Mouse (Mus musculus) C2C12 (cell line): ENCODE results near the gene Smco3. TPM values are rescaled to one million over a fixed set of nuclear protein-coding genes. Genes with fewer than 3 reads are reported as not detected.

Source experiments
- H3K27me3 ChIP-seq: one replicate; pipeline ENCODE4 v1.6.1; 2011; ENCODE audit not compliant: control insufficient read depth, insufficient read depth, insufficient read length
- H3K36me3 ChIP-seq: one replicate; pipeline ENCODE4 v1.6.1; 2011; ENCODE audit not compliant: control insufficient read depth, insufficient read depth
- H3K4me3 ChIP-seq: one replicate; pipeline ENCODE4 v1.5.1; 2011; ENCODE audit warnings: mild to moderate bottlenecking, control low read depth; ENCODE audit not compliant: poor library complexity, insufficient read depth, severe bottlenecking
- H3K79me2 ChIP-seq: one replicate; pipeline ENCODE4 v1.6.1; 2011; ENCODE audit not compliant: control insufficient read depth, insufficient read depth
- H3K79me3 ChIP-seq: one replicate; pipeline ENCODE4 v1.6.1; 2011; ENCODE audit warnings: low read depth, control low read depth
- H3ac ChIP-seq: one replicate; pipeline ENCODE3; 2011; ENCODE audit warnings: low read depth; ENCODE audit not compliant: control insufficient read depth, insufficient read length
- CEBPB ChIP-seq: IDR thresholded peaks from one replicate; pipeline ENCODE4 v1.6.1; 2011; ENCODE audit warnings: low read depth, mild to moderate bottlenecking, control low read depth, moderate library complexity
- CTCF ChIP-seq: IDR thresholded peaks from one replicate; pipeline ENCODE4 v1.5.1; 2011; ENCODE audit not compliant: control insufficient read depth, insufficient read depth, insufficient read length
- FOSL1 ChIP-seq: IDR thresholded peaks from one replicate; pipeline ENCODE4 v1.8.0; 2011; ENCODE audit warnings: mild to moderate bottlenecking, low read length; ENCODE audit not compliant: poor library complexity, insufficient read depth, severe bottlenecking
- MAX ChIP-seq: IDR thresholded peaks from one replicate; pipeline ENCODE4 v1.6.1; 2011; ENCODE audit warnings: mild to moderate bottlenecking, control low read depth
- MYOD1 ChIP-seq: IDR thresholded peaks from one replicate; pipeline ENCODE4 v1.6.1; 2011; ENCODE audit warnings: low read depth; ENCODE audit not compliant: control insufficient read depth, insufficient read length
- MYOG ChIP-seq: IDR thresholded peaks from one replicate; pipeline ENCODE4 v1.6.1; 2011; ENCODE audit not compliant: control insufficient read depth, insufficient read length; ENCODE audit errors: extremely low read depth
- USF1 ChIP-seq: IDR thresholded peaks from one replicate; pipeline ENCODE4 v1.6.1; 2011; ENCODE audit warnings: low read depth, mild to moderate bottlenecking, control low read depth, moderate library complexity
- polyA plus RNA-seq: library from polyadenylated mRNA; unstranded; fragments of >200 nt; fragmentation: generic; extraction: Trizol; gene quantifications from one replicate; pipeline ENCODE4 v1.2.1, GENCODE M21; 2012; ENCODE audit warnings: missing spikeins

Smco3 gene
- polyA plus RNA-seq, 1 experiment: 0.11 TPM

GRCm38 (mm10) chr6:136827116-136827515 lies 8.1 kb downstream of the Smco3 start:
- peak overlapping the region; percentile 92 for H3K4me3 ChIP-seq
- H3K36me3 ChIP-seq: peaks cover 32% of the 10 kb centered on the region
- H3K27me3 ChIP-seq: no peaks in the 10 kb centered on the region
- peak overlapping the region; percentile 77 for H3ac ChIP-seq
- H3K79me2 ChIP-seq: peaks cover 49% of the 10 kb centered on the region
- H3K79me3 ChIP-seq: peaks cover 32% of the 10 kb centered on the region
- TF ChIP-seq USF1: no peak
- no peak for TF ChIP-seq FOSL1
- TF ChIP-seq CTCF: no peak
- TF ChIP-seq MYOD1: no peak
- TF ChIP-seq CEBPB: no peak
- no peak for TF ChIP-seq MAX
- TF ChIP-seq MYOG: no peak

GRCm38 (mm10) chr6:136824987-136825386 lies 10.3 kb downstream of the Smco3 start:
- no peak overlapping the region for H3K4me3 ChIP-seq
- peaks cover 32% of the 10 kb centered on the region for H3K79me3 ChIP-seq
- H3K36me3 ChIP-seq: peaks cover 49% of the 10 kb centered on the region
- H3K79me2 ChIP-seq: peaks cover 64% of the 10 kb centered on the region
- TF ChIP-seq CTCF: no peak
- no peak for TF ChIP-seq USF1
- TF ChIP-seq CEBPB: no peak
- TF ChIP-seq MAX: no peak
- TF ChIP-seq MYOG: no peak
- TF ChIP-seq MYOD1: no peak
- no peak for TF ChIP-seq FOSL1
- no peaks in the 10 kb centered on the region for H3K27me3 ChIP-seq
- no peak overlapping the region for H3ac ChIP-seq

GRCm38 (mm10) chr6:136821086-136821485 lies 14.2 kb downstream of the Smco3 start:
- peaks cover 70% of the 10 kb centered on the region for H3K36me3 ChIP-seq
- H3ac ChIP-seq: no peak overlapping the region
- peaks cover 57% of the 10 kb centered on the region for H3K79me2 ChIP-seq

GRCm38 (mm10) chr6:136820381-136820780 lies 14.9 kb downstream of the Smco3 start:
- H3K36me3 ChIP-seq: peaks cover 71% of the 10 kb centered on the region
- H3K4me3 ChIP-seq: no peak overlapping the region
- no peaks in the 10 kb centered on the region for H3K27me3 ChIP-seq
- H3ac ChIP-seq: no peak overlapping the region
- H3K79me2 ChIP-seq: peaks cover 50% of the 10 kb centered on the region
- H3K79me3 ChIP-seq: peaks cover 12% of the 10 kb centered on the region
- TF ChIP-seq MAX (no peak), USF1 (no peak), CTCF (no peak), MYOD1 (no peak), MYOG (no peak), CEBPB (no peak), FOSL1 (no peak)

More at GRCm38 (mm10) chr6:136821086-136821485, 14.2 kb downstream of the Smco3 start:
- peaks cover 18% of the 10 kb centered on the region for H3K79me3 ChIP-seq
- H3K27me3 ChIP-seq: no peaks in the 10 kb centered on the region
- TF ChIP-seq USF1 (no peak), MYOG (no peak), CEBPB (no peak), FOSL1 (no peak), CTCF (no peak), MAX (no peak)
- no peak overlapping the region for H3K4me3 ChIP-seq

GRCm38 (mm10) chr6:136817549-136817948 lies 17.7 kb downstream of the Smco3 start:
- Histone ChIP-seq H3ac (no peak overlapping the region), H3K4me3 (no peak overlapping the region), H3K79me2 (peaks cover 32% of the 10 kb centered on the region), H3K79me3 (peaks cover 5% of the 10 kb centered on the region), H3K27me3 (no peaks in the 10 kb centered on the region), H3K36me3 (peaks cover 77% of the 10 kb centered on the region)
- TF ChIP-seq MYOG (no peak), CEBPB (no peak), USF1 (no peak)

DNA sequence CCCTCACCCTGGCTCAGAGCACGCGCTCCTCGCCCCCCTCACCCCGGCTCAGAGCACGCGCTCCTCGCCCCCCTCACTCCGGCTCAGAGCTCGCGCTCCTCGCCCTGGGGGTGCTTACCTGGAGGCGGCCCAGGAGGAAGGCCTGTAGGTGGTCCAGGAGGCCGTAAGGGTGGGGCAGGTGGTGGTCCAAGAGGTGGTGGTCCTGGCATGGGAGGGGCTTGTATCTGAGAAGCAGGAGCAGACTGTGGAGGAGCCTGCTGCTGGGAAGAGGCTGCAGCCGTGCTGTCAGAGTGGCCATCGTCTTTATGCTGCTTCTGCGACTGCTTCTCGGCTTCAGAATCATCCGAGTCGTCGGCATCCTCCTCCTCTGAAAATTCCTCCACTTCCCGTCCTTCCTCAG lies 18.4 kb downstream of the Smco3 start:
- TF ChIP-seq MYOG (no peak), MYOD1 (no peak), MAX (no peak), FOSL1 (no peak), CEBPB (no peak), USF1 (no peak), CTCF (no peak)
- Histone ChIP-seq H3K27me3 (no peaks in the 10 kb centered on the region), H3ac (no peak overlapping the region), H3K36me3 (peaks cover 76% of the 10 kb centered on the region), H3K79me3 (peaks cover 1% of the 10 kb centered on the region), H3K4me3 (no peak overlapping the region), H3K79me2 (peaks cover 25% of the 10 kb centered on the region)
